Mouse (Mus musculus) hindbrain, embryonic 14.5 days (tissue): ENCODE measurements around the gene Tbx2. TPM values are rescaled to one million over a fixed set of nuclear protein-coding genes. Genes with fewer than 3 reads are reported as not detected.

Experiments
- ATAC-seq: fragments of 200-750 bp; cut with Nextera tagmentation; 2 replicates; pipeline ENCODE4 v1.8.0; 2017; ENCODE audit warnings: moderate number of reproducible peaks, mild to moderate bottlenecking, moderate TSS enrichment, moderate library complexity; ENCODE audit not compliant: low FRiP score
- DNase-seq: peaks from one replicate; pipeline ENCODE4 v3.0.0-alpha.2; 2015; ENCODE audit warnings: low spot score
- H3K27ac ChIP-seq: fragments of 300-500 bp; sonication (generic); 2 replicates; pipeline ENCODE4 v1.5.1; 2014; ENCODE audit warnings: mild to moderate bottlenecking, moderate library complexity
- H3K27me3 ChIP-seq: fragments of 300-500 bp; sonication (generic); 2 replicates; pipeline ENCODE4 v1.6.1; 2014; ENCODE audit warnings: mild to moderate bottlenecking, low read length, mixed read lengths; ENCODE audit not compliant: control insufficient read depth, insufficient read depth
- H3K36me3 ChIP-seq: fragments of 300-500 bp; sonication (generic); replicated peaks from 2 replicates; pipeline ENCODE4 v1.6.1; 2014; ENCODE audit not compliant: control insufficient read depth, insufficient read depth
- H3K4me1 ChIP-seq: fragments of 300-500 bp; sonication (generic); replicated peaks from 2 replicates; pipeline ENCODE4 v1.6.1; 2014; ENCODE audit warnings: antibody characterized with exemption, low read length, mixed read lengths; ENCODE audit not compliant: control insufficient read depth, insufficient read depth
- H3K4me2 ChIP-seq: fragments of 300-500 bp; sonication (generic); replicated peaks from 2 replicates; pipeline ENCODE4 v1.6.1; 2014; ENCODE audit warnings: mild to moderate bottlenecking, moderate library complexity
- H3K4me3 ChIP-seq: fragments of 300-500 bp; sonication (generic); replicated peaks from 2 replicates; pipeline ENCODE4 v1.5.1; 2014; ENCODE audit warnings: mild to moderate bottlenecking, low read length
- H3K9ac ChIP-seq: fragments of 300-500 bp; sonication (generic); 2 replicates; pipeline ENCODE4 v1.6.1; 2014
- H3K9me3 ChIP-seq: fragments of 300-500 bp; sonication (generic); 2 replicates; pipeline ENCODE4 v1.6.1; 2016; ENCODE audit warnings: low read length; ENCODE audit not compliant: control insufficient read depth
- WGBS: fragments of 180-500 bp; shearing (Covaris S2); extraction: QIAGEN DNeasy Blood & Tissue Kit; methylation state at CpG from one replicate; pipeline ENCODE4 v1.1.7; 2014; 5-methylcytosine and 5-hydroxymethylcytosine counted together
- polyA plus RNA-seq: library from polyadenylated mRNA; unstranded; fragments of >200 nt; fragmentation: Nextera tagmentation; extraction: Ambion mirVana; gene quantifications from 2 replicates; pipeline ENCODE4 v1.2.1, GENCODE M21; 2014

Tbx2 gene
- polyA plus RNA-seq, 1 experiment from 2014 or later: 2.8 TPM

DNA sequence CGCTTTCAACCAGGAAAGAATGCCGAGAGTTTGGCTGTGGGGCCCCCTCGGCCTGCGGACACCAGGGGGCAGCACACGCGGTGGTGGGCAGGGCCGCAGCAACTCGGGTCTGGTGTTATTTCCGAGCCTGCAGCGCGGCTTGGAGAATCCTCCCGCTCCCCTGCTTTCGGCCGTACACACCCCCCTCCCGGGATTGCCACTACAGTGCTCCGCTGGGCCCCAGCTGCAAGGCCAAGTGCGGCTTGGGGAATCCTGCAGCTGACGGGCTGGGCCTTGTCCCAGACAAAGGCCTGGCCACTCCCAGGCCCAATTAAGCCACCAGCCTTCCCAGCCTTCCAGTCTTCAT lies 11.0 kb downstream of the Tbx2 start:
- Histone ChIP-seq H3K27ac (no peak overlapping the region), H3K27me3 (peaks cover 75% of the 10 kb centered on the region), H3K4me3 (peak overlapping the region; percentile 27), H3K9me3 (no peaks in the 10 kb centered on the region), H3K36me3 (no peaks in the 10 kb centered on the region), H3K9ac (no peak overlapping the region), H3K4me2 (peak overlapping the region; percentile 61), H3K4me1 (peaks cover 13% of the 10 kb centered on the region)
- DNase-seq (peak; percentile 75), ATAC-seq (no peak)
- 1% methylated on average over 18 of the region's 18 CpGs for WGBS

- Histone ChIP-seq H3K27me3 (peaks cover 66% of the 10 kb centered on the region), H3K9me3 (no peaks in the 10 kb centered on the region), H3K4me3 (peak overlapping the region; percentile 27), H3K36me3 (no peaks in the 10 kb centered on the region), H3K4me2 (peak overlapping the region; percentile 61), H3K9ac (peak overlapping the region; percentile 29), H3K27ac (no peak overlapping the region), H3K4me1 (peaks cover 13% of the 10 kb centered on the region)
- DNase-seq: peak; percentile 78
- 0 out of 2 replicates have a peak, but pooled peaks have one; percentile 31 for ATAC-seq
- under 1% methylated on average over 54 of the region's 54 CpGs for WGBS
Observed at GRCm38 (mm10) chr11:85844144-85844965, 12.0 kb downstream of the Tbx2 start.

DNA sequence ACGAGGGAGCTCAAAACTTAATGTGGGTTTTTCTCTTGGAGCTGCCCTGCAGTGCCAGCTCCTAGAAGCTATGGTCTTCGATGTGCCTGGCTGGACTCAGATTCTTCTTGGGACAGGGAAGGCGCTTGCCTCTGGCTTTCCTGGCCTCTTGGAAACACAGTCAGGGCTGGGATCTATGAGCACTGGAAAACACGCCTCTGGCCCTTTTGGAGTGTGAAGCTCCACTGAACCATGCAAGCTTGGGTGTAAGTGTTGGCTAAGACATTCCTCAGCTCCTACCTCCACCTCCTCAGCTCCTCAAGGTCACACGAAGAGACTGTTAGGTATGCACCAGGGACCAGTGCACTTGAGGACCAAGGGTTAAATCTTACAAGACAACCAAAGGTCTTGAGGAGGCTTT lies 12.6 kb downstream of the Tbx2 start:
- peaks cover 13% of the 10 kb centered on the region for H3K4me1 ChIP-seq
- no peak overlapping the region for H3K9ac ChIP-seq
- H3K36me3 ChIP-seq: no peaks in the 10 kb centered on the region
- no peak overlapping the region for H3K4me3 ChIP-seq
- H3K27me3 ChIP-seq: peaks cover 64% of the 10 kb centered on the region
- H3K9me3 ChIP-seq: no peaks in the 10 kb centered on the region
- no peak for ATAC-seq
- H3K27ac ChIP-seq: no peak overlapping the region
- 0 out of 2 replicates have a peak overlapping the region, but pooled peaks have one; percentile 61 for H3K4me2 ChIP-seq
- no peak for DNase-seq
- 28% methylated on average over 5 of the region's 5 CpGs for WGBS

DNA sequence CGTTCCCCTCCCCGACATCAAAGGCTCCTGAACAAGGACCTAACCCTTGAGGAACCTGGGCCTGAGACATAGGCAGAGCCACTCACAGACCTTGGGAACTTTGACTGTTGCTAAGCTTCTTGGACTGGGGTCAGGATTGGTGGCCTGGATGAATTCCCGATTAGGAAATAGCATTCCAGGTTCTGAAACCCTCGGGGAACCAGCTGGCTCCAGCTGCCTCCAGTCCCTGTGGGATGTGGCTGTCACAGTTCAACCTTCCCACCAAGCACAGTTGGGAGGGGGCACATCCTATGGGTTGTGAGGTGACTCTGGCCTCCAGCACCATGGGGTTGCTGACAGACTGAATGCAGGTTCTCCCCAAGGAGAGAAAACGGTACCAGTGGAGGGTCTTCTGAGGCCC lies 13.6 kb downstream of the Tbx2 start:
- Histone ChIP-seq H3K27me3 (peaks cover 55% of the 10 kb centered on the region), H3K9ac (no peak overlapping the region), H3K36me3 (no peaks in the 10 kb centered on the region), H3K27ac (no peak overlapping the region), H3K4me1 (peaks cover 13% of the 10 kb centered on the region), H3K4me3 (no peak overlapping the region), H3K9me3 (no peaks in the 10 kb centered on the region), H3K4me2 (no peak overlapping the region)
- ATAC-seq (no peak), DNase-seq (no peak)
- WGBS: 51% methylated on average over 5 of the region's 5 CpGs

DNA sequence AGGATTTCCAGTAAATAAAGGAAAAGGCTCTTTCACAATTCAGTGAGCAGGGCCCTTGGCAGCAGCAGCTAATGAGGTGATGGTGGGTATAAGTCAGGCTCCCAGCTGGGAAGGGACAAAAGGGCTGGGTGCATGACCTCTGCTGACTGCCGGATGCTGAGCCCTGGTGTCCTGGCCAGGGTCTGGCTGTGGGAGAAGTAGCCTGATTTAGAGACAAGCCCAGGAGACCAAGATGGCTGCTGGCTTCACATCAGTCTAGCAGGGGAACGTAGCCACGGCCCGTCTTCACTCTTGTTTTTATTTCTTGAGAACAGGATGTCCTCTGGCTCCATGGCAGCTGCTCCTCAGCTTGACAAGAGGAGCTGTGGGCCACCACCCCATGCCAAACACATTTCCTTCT lies 14.2 kb downstream of the Tbx2 start:
- no peaks in the 10 kb centered on the region for H3K9me3 ChIP-seq
- peaks cover 49% of the 10 kb centered on the region for H3K27me3 ChIP-seq
- H3K4me2 ChIP-seq: no peak overlapping the region
- H3K4me3 ChIP-seq: no peak overlapping the region
- DNase-seq (no peak), ATAC-seq (no peak)
- H3K4me1 ChIP-seq: peaks cover 13% of the 10 kb centered on the region
- WGBS: 61% methylated on average over 4 of the region's 4 CpGs
- H3K9ac ChIP-seq: no peak overlapping the region
- H3K36me3 ChIP-seq: no peaks in the 10 kb centered on the region
- no peak overlapping the region for H3K27ac ChIP-seq

DNA sequence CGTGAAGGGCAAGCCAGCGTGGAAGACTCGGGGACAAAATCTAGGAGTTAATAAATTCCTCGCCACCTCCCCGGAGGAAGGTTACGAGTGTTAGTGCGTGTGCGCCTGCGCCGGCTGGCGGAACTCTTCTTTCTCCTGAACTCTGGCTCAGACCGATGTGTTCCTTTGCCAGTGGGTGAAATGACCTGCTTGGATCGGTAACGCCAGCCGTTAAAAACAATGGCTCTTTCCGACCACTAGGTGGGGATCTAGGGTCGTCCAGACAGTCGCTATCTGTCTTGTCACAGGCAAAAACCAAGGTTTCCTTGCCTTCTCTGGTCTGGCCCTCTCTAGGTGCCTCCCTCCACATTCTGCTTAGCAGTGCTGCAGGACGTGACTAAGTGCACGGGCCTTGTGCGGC lies 16.7 kb downstream of the Tbx2 start:
- ATAC-seq (peak; percentile 79; the same call in 1 of the 2 replicates), DNase-seq (peak; percentile 88)
- Histone ChIP-seq H3K9me3 (no peaks in the 10 kb centered on the region), H3K4me2 (peak overlapping the region; percentile 52), H3K4me3 (peak overlapping the region; percentile 9; the same call in 1 of the 2 replicates), H3K27me3 (peaks cover 24% of the 10 kb centered on the region), H3K36me3 (no peaks in the 10 kb centered on the region), H3K4me1 (peaks cover 1% of the 10 kb centered on the region; the same call in 1 of the 2 replicates), H3K27ac (no peak overlapping the region), H3K9ac (no peak overlapping the region)
- 1% methylated on average over 21 of the region's 21 CpGs for WGBS

- DNase-seq (no peak), ATAC-seq (no peak)
- Histone ChIP-seq H3K9me3 (no peaks in the 10 kb centered on the region), H3K27ac (no peak within 1 kb of the TSS), H3K4me3 (no peak within 1 kb of the TSS), H3K9ac (no peak within 1 kb of the TSS), H3K36me3 (no peaks in the 10 kb centered on the region), H3K27me3 (peaks cover 15% of the 10 kb centered on the region), H3K4me2 (peak within 1 kb of the TSS; percentile 52; the same call in 1 of the 2 replicates), H3K4me1 (no peaks in the 10 kb centered on the region)
- 86% methylated on average over 6 of the region's 6 CpGs for WGBS
Observed at GRCm38 (mm10) chr11:85850233-85850632, 17.9 kb downstream of the Tbx2 start, which contains the start of gene Gm11444. Gene Gm11444, minus strand, starts transcription at chr11:85850333.

GRCm38 (mm10) chr11:85850758-85851157 lies 18.4 kb downstream of the Tbx2 start:
- no peak overlapping the region for H3K4me3 ChIP-seq
- H3K27me3 ChIP-seq: peaks cover 13% of the 10 kb centered on the region
- H3K4me2 ChIP-seq: no peak overlapping the region
- ATAC-seq (no peak), DNase-seq (no peak)
- H3K36me3 ChIP-seq: no peaks in the 10 kb centered on the region
- no peak overlapping the region for H3K9ac ChIP-seq
- no peaks in the 10 kb centered on the region for H3K4me1 ChIP-seq
- H3K9me3 ChIP-seq: no peaks in the 10 kb centered on the region
- no peak overlapping the region for H3K27ac ChIP-seq
- 35% methylated on average over 6 of the region's 6 CpGs for WGBS

- H3K4me1 ChIP-seq: no peaks in the 10 kb centered on the region
- ATAC-seq (no peak), DNase-seq (no peak)
- 5% methylated on average over 6 of the region's 6 CpGs for WGBS
- H3K27ac ChIP-seq: no peak overlapping the region
- H3K9ac ChIP-seq: no peak overlapping the region
- no peak overlapping the region for H3K4me3 ChIP-seq
- H3K36me3 ChIP-seq: no peaks in the 10 kb centered on the region
- H3K27me3 ChIP-seq: no peaks in the 10 kb centered on the region
- H3K9me3 ChIP-seq: no peaks in the 10 kb centered on the region
- H3K4me2 ChIP-seq: no peak overlapping the region
Observed at GRCm38 (mm10) chr11:85857997-85858698, 25.8 kb downstream of the Tbx2 start.
